11 mouse cellular contexts compared by ENCODE assay signal in the genomic region with DNA sequence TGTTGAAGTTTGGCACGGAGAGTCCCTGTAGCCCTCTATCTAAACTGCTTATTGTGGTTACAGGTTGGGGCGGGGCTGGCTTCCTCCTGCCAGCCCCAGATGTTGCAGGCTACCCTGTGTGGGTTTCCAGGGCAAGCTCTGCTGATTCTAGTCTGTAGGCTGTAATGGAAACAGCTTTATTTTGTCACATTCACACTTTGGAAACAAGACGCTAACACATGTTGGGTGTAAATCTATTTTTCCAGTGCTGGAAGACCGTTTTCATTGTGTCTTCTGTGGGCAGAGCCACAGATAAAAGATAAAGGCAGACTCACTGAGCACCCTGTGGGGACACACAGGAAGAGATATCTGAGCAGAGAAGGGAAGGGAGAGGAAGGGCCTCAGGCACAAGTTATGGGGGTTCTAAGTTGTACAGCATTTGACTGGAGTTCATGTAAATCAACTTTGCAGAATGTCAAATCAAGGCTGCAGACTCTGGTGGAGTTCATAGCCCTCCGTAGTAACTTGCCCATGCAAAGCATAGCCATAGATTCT. TPM values are rescaled to one million over a fixed set of nuclear protein-coding genes. Genes with fewer than 3 reads are reported as not detected.
DNase-seq lines count a peak whose midpoint lies in the region; ATAC-seq and TF ChIP-seq lines count a peak whose summit lies in the region.
"Had no signal": no experiment of that assay in that cellular context is flagged by ENCODE, and none has a peak within 500 bp of the region (broad histone marks: within the 10 kb centered on the region; RNA-seq: fewer than 3 reads in every experiment).

No protein-coding gene starts in this region.

- TF ChIP-seq CTCF in forebrain, postnatal 0 days (IDR thresholded peaks at IDR 0.05; ENCODE audit: low read depth) = no peak

- peak overlapping the region; percentile 33; the same call in 1 of the 2 replicates for H3K4me2 ChIP-seq in liver, embryonic 16.5 days (ENCODE audit: low read depth, low read length)
- H3K4me2 ChIP-seq in forebrain, postnatal 0 days (ENCODE audit: low read depth) = no peak overlapping the region
- H3K4me2 ChIP-seq in midbrain, embryonic 11.5 days = no peak overlapping the region
- H3K4me2 ChIP-seq: embryonic facial prominence, embryonic 13.5 days; hindbrain, embryonic 14.5 days had no signal

- H3K9me3 ChIP-seq in liver, embryonic 16.5 days (replicated peaks; ENCODE audit: control insufficient read depth, low read length) = no peaks in the 10 kb centered on the region
- no peaks in the 10 kb centered on the region for H3K9me3 ChIP-seq in forebrain, postnatal 0 days (ENCODE audit: low read length)
- no peaks in the 10 kb centered on the region for H3K9me3 ChIP-seq in midbrain, embryonic 11.5 days (ENCODE audit: control insufficient read depth, low read length)
- H3K9me3 ChIP-seq: embryonic facial prominence, embryonic 13.5 days had no signal

- H3K27me3 ChIP-seq in liver, embryonic 16.5 days (ENCODE audit: control insufficient read depth, insufficient read depth, low read depth, low read length) = no peaks in the 10 kb centered on the region
- no peaks in the 10 kb centered on the region for H3K27me3 ChIP-seq in splenic B cell, adult 2 months (ENCODE audit: control insufficient read depth, insufficient read depth, low read length, poor library complexity, severe bottlenecking)
- H3K27me3 ChIP-seq in forebrain, postnatal 0 days (ENCODE audit: insufficient read depth, low read length) = no peaks in the 10 kb centered on the region
- no peaks in the 10 kb centered on the region for H3K27me3 ChIP-seq in midbrain, embryonic 11.5 days (ENCODE audit: control insufficient read depth, insufficient read depth, low read length)
- H3K27me3 ChIP-seq: embryonic facial prominence, embryonic 13.5 days had no signal

- peaks cover 8% of the 10 kb centered on the region for H3K4me1 ChIP-seq in liver, embryonic 16.5 days (ENCODE audit: control insufficient read depth, low read depth, low read length)
- no peaks in the 10 kb centered on the region for H3K4me1 ChIP-seq in forebrain, postnatal 0 days (ENCODE audit: insufficient read depth)
- no peaks in the 10 kb centered on the region for H3K4me1 ChIP-seq in midbrain, embryonic 11.5 days (ENCODE audit: control insufficient read depth, insufficient read depth, low read length)
- H3K4me1 ChIP-seq: embryonic facial prominence, embryonic 13.5 days had no signal

- no peak overlapping the region for H3K4me3 ChIP-seq in liver, embryonic 16.5 days (ENCODE audit: low read depth, low read length)
- H3K4me3 ChIP-seq in forebrain, postnatal 0 days (ENCODE audit: low read depth, low read length) = no peak overlapping the region
- H3K4me3 ChIP-seq in midbrain, embryonic 11.5 days (ENCODE audit: low read depth, low read length) = no peak overlapping the region
- H3K4me3 ChIP-seq: embryonic facial prominence, embryonic 13.5 days had no signal

- 16% methylated on average over 5 of the region's 5 CpGs for WGBS in liver, embryonic 16.5 days (ENCODE audit: insufficient replicate concordance)
- WGBS in forebrain, postnatal 0 days = 80% methylated on average over 5 of the region's 5 CpGs
- 84% methylated on average over 5 of the region's 5 CpGs for WGBS in midbrain, embryonic 11.5 days

- peak; percentile 55 for DNase-seq in c-Kit-positive CD71-positive TER-119-negative erythroid progenitor cells, embryonic 14.5 days (ENCODE audit: low read depth)
- peak; percentile 82 for DNase-seq in splenic B cell, adult 2 months (ENCODE audit: low read depth, low spot score)
- DNase-seq in forebrain, postnatal 0 days = no peak
- no peak for DNase-seq in layer of hippocampus, postnatal 25 days (ENCODE audit: extremely low spot score in 1 of 2, low spot score in 1 of 2)
- DNase-seq in adrenal gland, postnatal 10 days = no peak
- no peak for DNase-seq in midbrain, embryonic 11.5 days (ENCODE audit: low spot score, missing footprints)
- DNase-seq: gastrocnemius, postnatal 36 days had no signal

- no peaks in the 10 kb centered on the region for H3K36me3 ChIP-seq in liver, embryonic 16.5 days (ENCODE audit: control insufficient read depth, insufficient read depth)
- H3K36me3 ChIP-seq in splenic B cell, adult 2 months (ENCODE audit: control insufficient read depth, insufficient read depth, low read length, poor library complexity, severe bottlenecking) = no peaks in the 10 kb centered on the region
- H3K36me3 ChIP-seq in forebrain, postnatal 0 days (ENCODE audit: insufficient read depth) = no peaks in the 10 kb centered on the region
- H3K36me3 ChIP-seq in midbrain, embryonic 11.5 days (ENCODE audit: control insufficient read depth, insufficient read depth, low read length) = no peaks in the 10 kb centered on the region
- H3K36me3 ChIP-seq: embryonic facial prominence, embryonic 13.5 days had no signal

- H3K9ac ChIP-seq in liver, embryonic 16.5 days (ENCODE audit: low read depth, low read length) = no peak overlapping the region
- H3K9ac ChIP-seq in forebrain, postnatal 0 days = no peak overlapping the region
- H3K9ac ChIP-seq in midbrain, embryonic 11.5 days (ENCODE audit: low read length) = no peak overlapping the region
- H3K9ac ChIP-seq: embryonic facial prominence, embryonic 13.5 days; hindbrain, embryonic 14.5 days had no signal

- H3K27ac ChIP-seq in liver, embryonic 16.5 days (ENCODE audit: low read length) = no peak overlapping the region
- H3K27ac ChIP-seq in forebrain, postnatal 0 days (ENCODE audit: low read depth, low read length) = no peak overlapping the region
- H3K27ac ChIP-seq in midbrain, embryonic 11.5 days (ENCODE audit: low read depth, low read length) = no peak overlapping the region
- H3K27ac ChIP-seq: embryonic facial prominence, embryonic 13.5 days; hindbrain, embryonic 14.5 days had no signal

- ATAC-seq in CD4-positive, CD25-positive, alpha-beta regulatory T cell, adult 4 months = peak; percentile 88
- ATAC-seq in liver, embryonic 16.5 days (ENCODE audit: low read depth) = peak; percentile 76
- ATAC-seq in forebrain, postnatal 0 days = no peak
- no peak for ATAC-seq in midbrain, embryonic 11.5 days (ENCODE audit: low FRiP score)

RNA-seq across cellular contexts. Expression of a gene that starts 59.8 kb away (rescaled TPM):
- polyA plus RNA-seq in CD4-positive, CD25-positive, alpha-beta regulatory T cell, adult 4 months (2017; shearing (Covaris generic)) = under 1 TPM; 0.27 TPM
- 0.20 TPM in 2 replicates for polyA plus RNA-seq in liver, embryonic 16.5 days (2015; fragmentation: Nextera tagmentation; extraction: Ambion mirVana)
- total RNA-seq in forebrain, postnatal 0 days (2014; rRNA removed) = 1.9 TPM in 2 replicates
- 0.84 and 0.90 TPM in 2 replicates for polyA plus RNA-seq in forebrain, postnatal 0 days (2015; fragmentation: Nextera tagmentation; extraction: Ambion mirVana)
- 1 to 10 TPM in 1 of 2 experiments, under 1 TPM in 1; 0.75 to 1.0 TPM for total RNA-seq in layer of hippocampus, postnatal 25 days (2021)
- under 1 TPM; 0.57 to 0.73 TPM for total RNA-seq in adrenal gland, postnatal 10 days (2021)
- polyA plus RNA-seq in midbrain, embryonic 11.5 days (2014; fragmentation: Nextera tagmentation; extraction: Ambion mirVana) = 0.56 and 0.63 TPM in 2 replicates

Comparison
In these comparisons a context has a peak if more than half of its experiments do, and no peak if none do; other contexts are left out.
1. ATAC-seq: peak in CD4-positive, CD25-positive, alpha-beta regulatory T cell, adult 4 months (single experiment) and liver, embryonic 16.5 days (single experiment); none in forebrain, postnatal 0 days (single experiment) and midbrain, embryonic 11.5 days (single experiment).
2. DNase-seq: peak in c-Kit-positive CD71-positive TER-119-negative erythroid progenitor cells, embryonic 14.5 days (single experiment) and splenic B cell, adult 2 months (single experiment); none in forebrain, postnatal 0 days (single experiment), layer of hippocampus, postnatal 25 days (0 of 2), adrenal gland, postnatal 10 days (single experiment) and midbrain, embryonic 11.5 days (single experiment).